23 mouse cellular contexts compared by ENCODE assay signal in the genomic region with DNA sequence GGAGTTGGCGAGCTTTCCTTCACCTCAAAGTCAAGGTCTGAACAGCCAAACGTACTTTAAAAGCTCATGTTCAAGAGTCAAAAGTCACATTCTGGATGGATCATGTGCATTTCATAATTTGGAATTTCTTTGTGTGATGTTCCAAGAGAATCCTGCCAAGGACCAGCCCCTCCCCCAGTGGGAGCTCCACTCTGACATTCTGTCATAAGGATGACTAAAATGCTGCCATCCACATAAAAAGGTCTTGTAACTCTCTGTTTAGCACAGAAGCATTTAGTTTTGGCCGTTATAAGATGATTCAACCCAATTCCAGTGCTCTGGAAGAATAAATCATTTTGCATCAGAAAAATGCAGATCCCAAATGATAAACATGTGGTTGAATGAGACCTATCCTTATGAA. TPM values are rescaled to one million over a fixed set of nuclear protein-coding genes. Genes with fewer than 3 reads are reported as not detected.
DNase-seq lines count a peak whose midpoint lies in the region; ATAC-seq and TF ChIP-seq lines count a peak whose summit lies in the region.
"Had no signal": no experiment of that assay in that cellular context is flagged by ENCODE, and none has a peak within 500 bp of the region (broad histone marks: within the 10 kb centered on the region; RNA-seq: fewer than 3 reads in every experiment).

No protein-coding gene starts in this region.

- no peaks in the 10 kb centered on the region for H3K36me3 ChIP-seq in limb, embryonic 14.5 days (ENCODE audit: control insufficient read depth, insufficient read depth, low read length)
- no peaks in the 10 kb centered on the region for H3K36me3 ChIP-seq in limb, embryonic 10.5 days
- H3K36me3 ChIP-seq in liver, postnatal 0 days (replicated peaks; ENCODE audit: insufficient read depth, low read length): no peaks in the 10 kb centered on the region
- H3K36me3 ChIP-seq: embryonic facial prominence, embryonic 13.5 days; forebrain, embryonic 12.5 days; heart, embryonic 13.5 days; hindbrain, embryonic 15.5 days; limb, embryonic 15.5 days; lung, embryonic 15.5 days; stomach, embryonic 15.5 days had no signal

- DNase-seq in adrenal gland, postnatal 10 days: peak; percentile 52
- DNase-seq in adrenal gland, adult 18-20 months (ENCODE audit: low spot score in 2 of 2): no peak
- DNase-seq in limb, embryonic 14.5 days (ENCODE audit: low spot score): peak; percentile 28
- DNase-seq in limb, embryonic 10.5 days (ENCODE audit: low spot score): no peak
- DNase-seq in fibroblast of lung, adult 2 months (ENCODE audit: low read depth): peak; percentile 44
- DNase-seq in skeletal muscle tissue, adult 2 months (ENCODE audit: low read depth, low spot score): peak; percentile 32
- no peak for DNase-seq in cerebellum, adult 2 months
- DNase-seq in liver, postnatal 0 days: no peak
- DNase-seq: cerebellum, adult 11-12 months; heart, adult 11 months; heart, postnatal 36 days; layer of hippocampus, adult 9-11 months; right cerebral cortex, adult 18-20 months; thymus, adult 2 months had no signal

- no peak overlapping the region for H3K9ac ChIP-seq in limb, embryonic 14.5 days (ENCODE audit: low read depth, low read length, severe bottlenecking)
- no peak overlapping the region for H3K9ac ChIP-seq in liver, postnatal 0 days (replicated peaks)
- H3K9ac ChIP-seq: embryonic facial prominence, embryonic 13.5 days; forebrain, embryonic 12.5 days; heart, embryonic 13.5 days; hindbrain, embryonic 15.5 days; limb, embryonic 15.5 days; lung, embryonic 15.5 days; stomach, embryonic 15.5 days had no signal

- H3K27ac ChIP-seq in limb, embryonic 14.5 days (replicated peaks; ENCODE audit: low read depth, low read length): no peak overlapping the region
- H3K27ac ChIP-seq in limb, embryonic 10.5 days: no peak overlapping the region
- no peak overlapping the region for H3K27ac ChIP-seq in cerebellum, adult 2 months (ENCODE audit: insufficient read depth, low read length)
- H3K27ac ChIP-seq in liver, postnatal 0 days (ENCODE audit: low read depth): no peak overlapping the region
- H3K27ac ChIP-seq: embryonic facial prominence, embryonic 13.5 days; forebrain, embryonic 12.5 days; heart, embryonic 13.5 days; hindbrain, embryonic 15.5 days; kidney, postnatal 0 days; limb, embryonic 15.5 days; lung, embryonic 15.5 days; stomach, embryonic 15.5 days had no signal

- no peak overlapping the region for H3K4me3 ChIP-seq in limb, embryonic 14.5 days (replicated peaks; ENCODE audit: low read length)
- no peak overlapping the region for H3K4me3 ChIP-seq in limb, embryonic 10.5 days
- no peak overlapping the region for H3K4me3 ChIP-seq in cerebellum, adult 2 months (replicated peaks; ENCODE audit: insufficient read depth, low read depth, low read length)
- H3K4me3 ChIP-seq in liver, postnatal 0 days (ENCODE audit: low read depth, low read length): no peak overlapping the region
- H3K4me3 ChIP-seq: embryonic facial prominence, embryonic 13.5 days; forebrain, embryonic 12.5 days; heart, embryonic 13.5 days; hindbrain, embryonic 15.5 days; limb, embryonic 15.5 days; lung, embryonic 15.5 days; stomach, embryonic 15.5 days had no signal

- no peak overlapping the region for H3K4me2 ChIP-seq in limb, embryonic 14.5 days (replicated peaks; ENCODE audit: low read depth, low read length, severe bottlenecking)
- H3K4me2 ChIP-seq in liver, postnatal 0 days (ENCODE audit: low read depth, low read length): no peak overlapping the region
- H3K4me2 ChIP-seq: embryonic facial prominence, embryonic 13.5 days; forebrain, embryonic 12.5 days; heart, embryonic 13.5 days; hindbrain, embryonic 15.5 days; limb, embryonic 15.5 days; lung, embryonic 15.5 days; stomach, embryonic 15.5 days had no signal

- no peaks in the 10 kb centered on the region for H3K4me1 ChIP-seq in limb, embryonic 14.5 days (ENCODE audit: control insufficient read depth, insufficient read depth, low read length)
- H3K4me1 ChIP-seq in limb, embryonic 10.5 days: no peaks in the 10 kb centered on the region
- no peaks in the 10 kb centered on the region for H3K4me1 ChIP-seq in cerebellum, adult 2 months (ENCODE audit: control insufficient read depth, insufficient read depth, low read length)
- H3K4me1 ChIP-seq in liver, postnatal 0 days (ENCODE audit: insufficient read depth): no peaks in the 10 kb centered on the region
- H3K4me1 ChIP-seq: forebrain, embryonic 12.5 days; heart, embryonic 13.5 days; hindbrain, embryonic 15.5 days; limb, embryonic 15.5 days; lung, embryonic 15.5 days; stomach, embryonic 15.5 days had no signal

- no peak for TF ChIP-seq POLR2A in limb, embryonic 14.5 days (IDR thresholded peaks at IDR 0.05; ENCODE audit: borderline replicate concordance, extremely low read depth, insufficient read depth, insufficient read length)
- TF ChIP-seq POLR2A in cerebellum, adult 2 months (IDR thresholded peaks at IDR 0.05; ENCODE audit: borderline replicate concordance, insufficient read depth, low read length): no peak

- no peaks in the 10 kb centered on the region for H3K27me3 ChIP-seq in limb, embryonic 14.5 days (ENCODE audit: control insufficient read depth, insufficient read depth, low read length)
- H3K27me3 ChIP-seq in limb, embryonic 10.5 days (ENCODE audit: low read depth, poor library complexity, severe bottlenecking): no peaks in the 10 kb centered on the region
- no peaks in the 10 kb centered on the region for H3K27me3 ChIP-seq in cerebellum, adult 2 months (ENCODE audit: control insufficient read depth, insufficient read depth, low read length)
- no peaks in the 10 kb centered on the region for H3K27me3 ChIP-seq in liver, postnatal 0 days (ENCODE audit: insufficient read depth, low read length)
- H3K27me3 ChIP-seq: embryonic facial prominence, embryonic 13.5 days; forebrain, embryonic 12.5 days; heart, embryonic 13.5 days; hindbrain, embryonic 15.5 days; limb, embryonic 15.5 days; lung, embryonic 15.5 days; stomach, embryonic 15.5 days had no signal

- TF ChIP-seq EP300 in liver, postnatal 0 days (IDR thresholded peaks at IDR 0.05; ENCODE audit: low read depth): no peak

- H3K9me3 ChIP-seq in limb, embryonic 14.5 days (ENCODE audit: control insufficient read depth, low read length): no peaks in the 10 kb centered on the region
- H3K9me3 ChIP-seq in limb, embryonic 10.5 days (replicated peaks): no peaks in the 10 kb centered on the region
- H3K9me3 ChIP-seq in liver, postnatal 0 days (ENCODE audit: low read length): no peaks in the 10 kb centered on the region
- H3K9me3 ChIP-seq: embryonic facial prominence, embryonic 13.5 days; forebrain, embryonic 12.5 days; heart, embryonic 13.5 days; hindbrain, embryonic 15.5 days; limb, embryonic 15.5 days; lung, embryonic 15.5 days; stomach, embryonic 15.5 days had no signal

- 80% methylated on average over 3 of the region's 3 CpGs for WGBS in limb, embryonic 14.5 days
- 88% methylated on average over 3 of the region's 3 CpGs for WGBS in limb, embryonic 10.5 days
- 74% methylated on average over 3 of the region's 3 CpGs for WGBS in cerebellum, adult 2 months
- WGBS in liver, postnatal 0 days (ENCODE audit: insufficient replicate concordance): 78% methylated on average over 3 of the region's 3 CpGs

- TF ChIP-seq CTCF in cerebellum, adult 2 months (IDR thresholded peaks at IDR 0.05; ENCODE audit: borderline replicate concordance, insufficient read depth, low read depth, low read length): no peak
- no peak for TF ChIP-seq CTCF in liver, postnatal 0 days (IDR thresholded peaks at IDR 0.05; ENCODE audit: low read depth)

- no peak for ATAC-seq in limb, embryonic 14.5 days (ENCODE audit: low FRiP score, low read depth)
- ATAC-seq in liver, postnatal 0 days: no peak
- ATAC-seq: intestine, postnatal 0 days had no signal

RNA-seq across cellular contexts. Expression of gene Igsf10, which starts 10.0 kb away (rescaled TPM):
- total RNA-seq in adrenal gland, postnatal 10 days (2021): 1 to 10 TPM; 9.0 to 9.2 TPM
- 1 to 10 TPM; 1.2 to 1.8 TPM for total RNA-seq in adrenal gland, adult 18-20 months (2021)
- polyA plus RNA-seq in limb, embryonic 14.5 days (2012; rRNA removed): 18.5 and 20.5 TPM in 2 replicates
- 19.1 and 21.2 TPM in 2 replicates for polyA plus RNA-seq in limb, embryonic 14.5 days (2014; fragmentation: Nextera tagmentation; extraction: Ambion mirVana)
- 2.9 and 4.2 TPM in 2 replicates for polyA plus RNA-seq in limb, embryonic 10.5 days (2016; fragmentation: Nextera tagmentation; extraction: Ambion mirVana)
- polyA plus RNA-seq in cerebellum, adult 2 months (2012; rRNA removed): 2.4 and 3.0 TPM in 2 replicates
- 0.32 and 0.41 TPM in 2 replicates for polyA plus RNA-seq in liver, postnatal 0 days (2015; fragmentation: Nextera tagmentation; extraction: Ambion mirVana)

Comparison
In these comparisons a context has a peak if more than half of its experiments do, and no peak if none do; other contexts are left out.
1. DNase-seq: peak in adrenal gland, postnatal 10 days (single experiment), limb, embryonic 14.5 days (single experiment), fibroblast of lung, adult 2 months (single experiment) and skeletal muscle tissue, adult 2 months (single experiment); none in adrenal gland, adult 18-20 months (0 of 2), limb, embryonic 10.5 days (single experiment), cerebellum, adult 2 months (0 of 2) and liver, postnatal 0 days (single experiment).